In the genomic region with DNA sequence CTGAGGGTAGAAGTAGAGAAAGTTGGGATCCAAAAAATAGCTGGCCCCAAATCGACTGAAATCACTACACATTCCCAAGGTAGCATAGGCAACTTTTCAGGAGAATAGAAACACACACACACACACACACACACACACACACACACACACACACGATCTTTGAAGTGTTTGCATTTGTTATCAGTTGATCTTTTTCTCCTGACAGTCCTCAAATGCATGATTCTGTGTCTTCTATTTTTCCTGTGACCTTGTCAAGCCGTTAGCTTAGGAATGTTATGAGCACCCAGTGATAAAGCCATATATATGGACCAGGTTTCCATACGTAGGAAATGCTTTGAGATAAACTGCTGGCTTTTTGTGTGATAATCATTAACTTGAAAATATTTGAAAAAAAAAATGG, we compare ENCODE assay signal across 30 mouse cellular contexts. TPM values are rescaled to one million over a fixed set of nuclear protein-coding genes. Genes with fewer than 3 reads are reported as not detected.
"Had no signal": no experiment of that assay in that cellular context is flagged by ENCODE, and none has a peak within 500 bp of the region (broad histone marks: within the 10 kb centered on the region; RNA-seq: fewer than 3 reads in every experiment).

No protein-coding gene starts in this region.

- H3K4me1 ChIP-seq: embryonic facial prominence, embryonic 10.5 days; embryonic facial prominence, embryonic 12.5 days; embryonic facial prominence, embryonic 13.5 days; embryonic facial prominence, embryonic 15.5 days; forebrain, embryonic 10.5 days; forebrain, embryonic 12.5 days; forebrain, embryonic 13.5 days; forebrain, embryonic 15.5 days had no signal

- H3K27ac ChIP-seq: embryonic facial prominence, embryonic 10.5 days; embryonic facial prominence, embryonic 12.5 days; embryonic facial prominence, embryonic 13.5 days; embryonic facial prominence, embryonic 15.5 days; forebrain, embryonic 10.5 days; forebrain, embryonic 12.5 days; forebrain, embryonic 13.5 days; forebrain, embryonic 15.5 days; gastrocnemius, adult 2 months; heart, adult 2 months had no signal

- H3K9ac ChIP-seq: embryonic facial prominence, embryonic 12.5 days; embryonic facial prominence, embryonic 13.5 days; embryonic facial prominence, embryonic 15.5 days; forebrain, embryonic 12.5 days; forebrain, embryonic 13.5 days; forebrain, embryonic 15.5 days; forebrain, postnatal 0 days had no signal

- H3K4me3 ChIP-seq: embryonic facial prominence, embryonic 10.5 days; embryonic facial prominence, embryonic 12.5 days; embryonic facial prominence, embryonic 13.5 days; embryonic facial prominence, embryonic 15.5 days; erythroblast, embryonic 14.5 days; forebrain, embryonic 10.5 days; forebrain, embryonic 12.5 days; forebrain, embryonic 13.5 days; forebrain, embryonic 15.5 days; gastrocnemius, adult 2 months; heart, adult 2 months had no signal

- H3K27me3 ChIP-seq: embryonic facial prominence, embryonic 12.5 days; embryonic facial prominence, embryonic 13.5 days; embryonic facial prominence, embryonic 15.5 days; forebrain, embryonic 12.5 days; forebrain, embryonic 13.5 days; forebrain, embryonic 15.5 days had no signal

- DNase-seq: cerebellum, adult 8-10 months; cerebellum, adult 9-10 months; cerebellum, adult 9-11 months; cerebellum, postnatal 10 days; cerebellum, postnatal 14 days; cerebellum, postnatal 25 days; cerebellum, postnatal 36 days; embryo, embryonic 11 days; forebrain, postnatal 0 days; gastrocnemius, adult 2 months; gastrocnemius, postnatal 10 days; gastrocnemius, postnatal 14 days; gastrocnemius, postnatal 25 days; gastrocnemius, postnatal 36 days; heart, adult 18-20 months; heart, adult 2 months had no signal

- H3K36me3 ChIP-seq: embryonic facial prominence, embryonic 10.5 days; embryonic facial prominence, embryonic 12.5 days; embryonic facial prominence, embryonic 13.5 days; embryonic facial prominence, embryonic 15.5 days; forebrain, embryonic 10.5 days; forebrain, embryonic 12.5 days; forebrain, embryonic 15.5 days had no signal

RNA-seq across cellular contexts. Expression of a gene that starts 38.1 kb away (rescaled TPM):
- polyA plus RNA-seq: erythroblast, embryonic 14.5 days had no signal

RNA-seq across cellular contexts. Expression of a gene that starts 40.1 kb away (rescaled TPM):
- total RNA-seq: common myeloid progenitor, adult 5-6 weeks had no signal
- polyA plus RNA-seq: embryonic facial prominence, embryonic 10.5 days; embryonic facial prominence, embryonic 11.5 days; embryonic facial prominence, embryonic 12.5 days; embryonic facial prominence, embryonic 13.5 days; erythroblast, embryonic 14.5 days; forebrain, embryonic 10.5 days; forebrain, embryonic 11.5 days; forebrain, embryonic 12.5 days; forebrain, embryonic 13.5 days; forebrain, embryonic 14.5 days; forebrain, embryonic 15.5 days; forebrain, embryonic 16.5 days; forebrain, postnatal 0 days had no signal
